Mouse (Mus musculus) layer of hippocampus, adult 8-10 months (tissue): ENCODE data around the gene Fth1. TPM values are rescaled to one million over a fixed set of nuclear protein-coding genes. Genes with fewer than 3 reads are reported as not detected.

Source experiments
- DNase-seq, 2 experiments: peaks; one replicate each; pipeline ENCODE4 v3.0.0; 2022; ENCODE audit warnings: low spot score in 2 of 2
- total RNA-seq, 4 experiments: library from RNA; stranded (reverse); gene quantifications; 2 replicates each; pipeline ENCODE4 v1.2.4; 2022

The Fth1 gene
- total RNA-seq, 4 experiments from 2014 or later = 3,051 to 4,196 (median 3,526) TPM

DNA sequence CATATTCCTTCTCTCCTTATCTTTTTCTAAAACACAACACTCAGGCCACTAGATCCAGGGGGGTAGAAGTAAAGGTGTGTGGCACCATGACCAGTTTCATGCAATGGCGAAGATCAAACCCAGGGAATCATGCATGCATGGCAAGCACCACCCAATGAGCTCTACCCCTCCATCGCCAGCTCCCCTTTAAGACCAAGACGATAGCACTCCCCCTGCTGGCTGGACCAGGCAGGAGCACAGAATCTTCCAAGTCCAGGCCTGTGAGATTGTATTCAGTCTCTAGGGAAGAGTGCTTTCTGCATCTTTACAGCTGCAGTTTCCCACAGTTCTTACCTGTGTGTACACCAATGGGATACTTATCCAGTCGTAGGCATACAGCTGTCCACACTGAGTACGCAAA lies 10.9 kb downstream of the Fth1 start:
- DNase-seq = peak; percentile 71 to 84

- DNase-seq = no peak
Measured at GRCm38 (mm10) chr19:9992011-9992958, 11.9 kb downstream of the Fth1 start.

GRCm38 (mm10) chr19:9993036-9993656 lies 12.7 kb downstream of the Fth1 start:
- peak; percentile 80 to 85 for DNase-seq

GRCm38 (mm10) chr19:9997204-9998062 lies 17.0 kb downstream of the Fth1 start:
- DNase-seq = no peak

DNA sequence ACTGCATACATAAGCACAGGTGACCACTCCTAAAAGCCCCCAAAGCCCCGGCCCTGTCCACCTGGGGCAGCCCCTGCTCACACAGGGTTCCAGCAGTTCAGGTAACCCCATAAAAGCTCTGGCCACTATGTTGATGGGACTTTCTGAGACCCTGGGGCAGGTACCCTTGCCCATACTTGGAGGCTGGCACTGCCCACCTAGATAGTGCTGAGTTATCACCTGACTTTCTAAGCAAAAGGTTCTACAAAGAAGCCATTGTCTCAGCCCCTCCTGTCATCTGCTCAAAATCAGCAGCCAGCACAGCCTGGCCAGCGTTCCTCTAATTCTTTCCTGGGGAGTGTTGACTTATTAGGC lies 17.6 kb downstream of the Fth1 start:
- DNase-seq = no peak

DNA sequence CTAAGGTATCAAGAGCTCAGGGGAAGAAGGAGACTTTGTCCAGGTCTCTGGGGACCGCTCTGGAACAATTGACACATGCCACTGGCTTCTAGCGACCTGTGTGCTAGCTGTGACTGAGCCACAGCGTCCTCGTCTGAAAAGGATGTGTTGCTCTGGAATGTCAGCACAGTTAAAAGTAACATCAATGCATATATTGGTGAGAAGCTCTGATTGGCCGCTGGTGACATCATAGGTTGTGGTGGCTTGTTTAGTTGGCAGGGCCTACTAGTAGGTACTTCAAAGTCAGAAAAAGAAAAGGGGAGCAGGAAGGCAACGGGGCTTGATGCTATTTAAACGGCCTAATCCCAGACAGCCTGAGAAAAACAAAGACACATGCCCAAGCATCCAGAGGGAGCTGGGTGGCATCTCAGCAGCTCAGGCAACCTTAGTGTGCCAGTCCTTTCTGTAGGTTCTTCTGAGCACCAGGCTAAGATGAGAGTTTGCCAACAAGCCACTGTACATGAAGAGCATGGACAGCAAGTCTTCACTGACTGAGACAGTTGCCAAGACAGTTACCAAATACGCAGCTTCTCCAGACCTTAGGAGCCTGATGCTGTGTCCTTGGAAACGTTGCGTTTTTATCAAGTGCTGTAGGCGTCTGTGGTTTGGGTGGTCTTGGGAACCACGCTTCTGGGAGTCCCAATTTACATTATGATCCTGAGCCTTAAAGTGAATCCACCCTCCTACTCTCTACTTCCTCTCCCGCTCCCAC lies 18.5 kb downstream of the Fth1 start:
- DNase-seq = no peak

DNA sequence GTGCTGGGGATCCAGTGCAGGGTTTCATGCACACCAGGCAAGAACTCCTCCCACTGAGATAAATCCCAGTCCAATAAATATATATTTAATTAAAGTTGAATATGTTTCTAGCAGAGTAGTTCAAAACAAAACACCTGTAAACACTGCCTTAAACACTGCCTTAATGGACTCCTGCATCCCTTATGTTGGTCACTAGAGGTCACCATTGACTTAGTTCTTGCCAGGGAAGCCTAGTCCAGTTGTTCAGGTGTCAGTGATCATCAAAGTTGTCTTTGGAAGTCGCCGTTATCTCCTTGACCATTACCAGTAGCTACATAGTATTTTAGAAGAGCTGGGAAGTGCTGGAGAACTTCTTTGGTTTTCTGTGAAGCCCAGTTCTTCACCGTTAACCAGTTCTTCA lies 19.9 kb downstream of the Fth1 start:
- DNase-seq = no peak

- no peak for DNase-seq
Measured at GRCm38 (mm10) chr19:10001206-10001969, 21.0 kb downstream of the Fth1 start, which contains the start of the genes Best1 and Rab3il1. Best1 (minus strand) TSS chr19:10001633. Rab3il1 (plus strand) TSS chr19:10001669.

- DNase-seq = no peak
Measured at GRCm38 (mm10) chr19:10003696-10004095, 23.3 kb downstream of the Fth1 start.

GRCm38 (mm10) chr19:10011408-10011807 lies 31.0 kb downstream of the Fth1 start:
- no peak for DNase-seq

DNA sequence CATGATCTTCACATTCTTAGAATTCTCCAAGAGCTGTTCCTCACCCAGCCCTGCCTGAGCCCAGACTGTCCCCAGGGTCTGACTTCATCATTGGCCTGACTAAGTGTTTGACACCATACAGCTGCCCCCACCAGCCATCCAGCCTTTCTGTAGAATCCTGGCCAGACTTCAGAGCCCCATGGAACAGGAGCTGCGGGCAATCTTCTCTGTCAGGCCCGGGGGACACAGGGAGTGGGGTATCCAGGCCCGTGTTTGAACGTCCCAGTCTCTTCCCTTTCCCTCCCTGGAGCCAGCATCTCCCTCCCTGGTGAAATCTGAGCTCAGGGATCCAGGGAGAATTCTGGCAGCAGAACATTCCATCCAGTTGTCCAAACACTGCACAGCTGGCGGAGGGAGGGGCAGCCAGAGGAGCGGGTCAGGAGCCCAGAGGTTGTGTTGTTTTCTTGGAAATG lies 32.5 kb downstream of the Fth1 start:
- DNase-seq = no peak

- no peak for DNase-seq
Measured at GRCm38 (mm10) chr19:10013348-10013747, 33.0 kb downstream of the Fth1 start.

- DNase-seq = no peak
Measured at GRCm38 (mm10) chr19:10013913-10014312, 33.5 kb downstream of the Fth1 start.

- DNase-seq = no peak
Measured at GRCm38 (mm10) chr19:10014824-10015223, 34.4 kb downstream of the Fth1 start.

GRCm38 (mm10) chr19:10015442-10015841 lies 35.0 kb downstream of the Fth1 start:
- no peak for DNase-seq

GRCm38 (mm10) chr19:10016151-10016550 lies 35.8 kb downstream of the Fth1 start:
- DNase-seq = no peak

DNA sequence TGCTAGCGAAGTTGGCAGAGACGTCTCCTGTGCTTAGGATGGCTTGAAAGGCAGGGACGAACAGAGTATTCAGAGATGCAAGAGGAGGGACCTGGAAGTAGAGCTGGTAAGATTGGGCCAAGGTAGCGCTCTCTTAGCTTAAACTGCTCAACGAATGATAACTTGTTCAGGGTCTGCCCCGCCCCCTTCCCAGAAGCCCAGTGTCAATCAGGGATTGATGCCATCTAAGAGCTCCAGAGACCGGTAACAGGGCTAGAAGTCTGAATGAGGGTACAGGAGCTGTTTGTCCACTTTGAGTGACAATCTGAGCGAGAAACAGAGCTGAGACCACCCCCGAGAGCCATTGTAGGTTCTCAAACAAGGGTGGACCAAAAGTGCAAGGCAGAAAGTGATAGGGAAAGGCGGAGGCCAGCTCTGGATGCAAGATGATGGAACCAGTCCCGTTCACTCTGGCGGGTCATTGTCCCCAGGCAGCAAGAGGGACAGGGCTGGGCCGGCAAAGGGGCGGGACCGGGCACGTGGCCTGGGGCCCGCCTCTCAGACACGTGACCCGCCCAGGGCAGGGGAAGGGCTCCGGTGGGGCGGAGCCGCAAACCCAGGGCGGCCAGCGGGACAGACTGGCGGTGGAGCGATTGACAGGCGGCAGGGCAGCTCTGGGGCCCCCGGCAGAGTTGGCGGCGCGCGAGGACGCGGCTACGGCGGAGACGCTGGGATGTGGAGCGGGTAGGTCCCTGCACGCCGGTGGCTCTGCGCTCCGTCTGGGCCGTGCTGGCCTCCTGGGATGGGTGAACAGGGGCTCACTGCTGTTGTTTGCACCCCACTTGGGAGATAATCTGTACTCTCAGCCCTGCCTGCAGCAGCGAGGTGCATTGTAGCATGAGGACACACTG lies 37.5 kb downstream of the Fth1 start:
- peak; percentile 69 to 75 for DNase-seq

- DNase-seq = no peak
Measured at GRCm38 (mm10) chr19:10018527-10018818, 38.1 kb downstream of the Fth1 start.

DNA sequence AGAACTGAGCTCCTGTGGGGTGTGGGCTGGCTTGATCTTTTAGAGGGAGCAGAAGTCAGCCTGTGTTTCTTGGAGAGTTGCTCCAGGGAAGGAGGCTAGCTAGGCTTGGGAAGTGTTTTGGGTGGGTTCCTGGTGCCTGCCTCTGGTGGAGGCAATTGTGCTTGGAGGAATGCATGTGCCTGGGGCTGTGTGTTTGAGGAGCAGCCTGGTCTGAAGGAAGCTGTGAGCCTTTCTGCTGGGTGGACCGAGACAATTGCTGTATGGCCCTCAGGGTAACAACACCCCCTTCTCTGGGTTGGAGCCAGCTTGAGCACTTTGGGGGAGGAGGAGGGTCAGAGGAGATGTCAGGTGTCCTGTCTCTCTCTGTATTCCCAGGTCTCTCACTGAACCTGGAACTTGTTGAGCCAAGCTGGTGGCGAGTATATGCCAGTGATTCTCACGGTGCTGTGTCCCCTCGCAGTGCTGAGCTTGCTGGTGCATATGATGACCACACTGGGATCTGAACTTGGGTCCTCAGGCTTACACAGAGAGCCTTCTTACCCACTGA lies 38.9 kb downstream of the Fth1 start:
- DNase-seq = no peak
